Mouse (Mus musculus) ES-Bruce4 (cell line): ENCODE measurements around the gene Ddx19a.

Experiments used
- CTCF ChIP-seq: IDR thresholded peaks from one replicate; pipeline ENCODE4 v1.8.1; 2011; ENCODE audit warnings: low read depth, low read length
- POLR2A ChIP-seq: IDR thresholded peaks from one replicate; pipeline ENCODE4 v1.8.1; 2011; ENCODE audit warnings: low read length; ENCODE audit not compliant: insufficient read depth

DNA sequence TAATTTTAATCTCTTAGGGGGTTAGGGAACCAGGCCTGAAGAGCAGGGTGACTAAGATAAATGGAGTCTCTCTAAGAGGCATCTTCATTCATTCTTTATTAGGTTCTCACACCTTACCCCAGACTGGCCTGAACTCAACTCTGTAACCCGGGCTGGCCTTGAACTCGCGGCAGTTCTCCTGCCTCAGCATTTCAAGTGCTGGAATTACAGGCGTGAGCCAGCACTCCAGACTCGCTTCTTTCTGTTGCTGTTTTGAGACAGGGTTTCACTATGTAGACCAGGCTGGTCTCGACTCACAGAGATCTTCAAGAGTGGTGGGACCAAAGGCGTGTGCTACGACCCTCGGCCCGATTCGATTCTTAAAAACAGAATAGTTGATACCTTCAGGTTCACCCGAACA, 36.7 kb upstream of the Ddx19a start:
- TF ChIP-seq CTCF (no peak), POLR2A (no peak)
